8 mouse cellular contexts compared by ENCODE assay signal in the genomic region with DNA sequence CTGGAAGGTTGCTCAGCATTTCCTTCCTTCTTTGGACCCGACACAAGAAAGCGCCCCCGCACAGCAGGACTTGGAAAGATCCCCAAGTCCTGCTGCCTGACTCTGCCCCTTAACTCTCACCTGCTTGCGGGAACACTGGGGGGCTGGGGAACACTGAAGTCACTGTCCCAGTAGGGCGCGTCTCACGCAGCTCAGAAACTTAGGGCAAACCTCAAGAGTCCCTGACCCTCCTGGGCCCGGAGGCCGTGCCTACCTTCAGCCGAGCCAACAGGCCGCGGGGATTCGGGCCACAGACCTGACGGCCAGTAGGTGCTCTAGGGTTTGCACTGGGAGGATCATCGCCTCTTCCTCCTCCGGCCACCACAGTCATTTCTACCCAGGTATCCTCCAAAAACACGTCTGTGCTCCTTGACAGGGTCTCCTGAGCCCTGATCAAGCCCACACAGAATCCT. TPM values are rescaled to one million over a fixed set of nuclear protein-coding genes. Genes with fewer than 3 reads are reported as not detected.
DNase-seq lines count a peak whose midpoint lies in the region; ATAC-seq and TF ChIP-seq lines count a peak whose summit lies in the region.

No protein-coding gene starts in this region.

- no peak for TF ChIP-seq CTCF in left cerebral cortex, adult 2 months (IDR thresholded peaks at IDR 0.05)

- no peak for DNase-seq in left cerebral cortex, adult 2 months (ENCODE audit: extremely low spot score in 1 of 2, low spot score in 2 of 2)
- DNase-seq in left cerebral cortex, postnatal 25 days (ENCODE audit: low spot score in 2 of 2): no peak
- peak; percentile 79 for DNase-seq in intestine, embryonic 14.5 days (ENCODE audit: low spot score)
- no peak for DNase-seq in thymus, postnatal 14 days
- no peak for DNase-seq in right cerebral cortex, postnatal 10 days (ENCODE audit: low spot score in 2 of 2)
- no peak for DNase-seq in gastrocnemius, adult 8-10 months (ENCODE audit: low spot score in 2 of 2)

- ATAC-seq in embryonic facial prominence, embryonic 15.5 days (ENCODE audit: insufficient number of reproducible peaks, low FRiP score, low TSS enrichment, low read depth): no peak
- no peak for ATAC-seq in intestine, embryonic 14.5 days (replicated peaks; ENCODE audit: low FRiP score, low TSS enrichment, low read depth)
- no peak; the same call in 1 of the 2 replicates for ATAC-seq in neural tube, embryonic 13.5 days (ENCODE audit: low read depth)

- intact Hi-C loops in left cerebral cortex, adult 2 months (cut with DNase I): no loop called here
- intact Hi-C loops in left cerebral cortex, postnatal 25 days (cut with DNase I): no loop called here

- H3K9ac ChIP-seq in embryonic facial prominence, embryonic 15.5 days: peak overlapping the region; percentile 79
- peak overlapping the region; percentile 94 for H3K9ac ChIP-seq in intestine, embryonic 14.5 days (ENCODE audit: low read length)
- peak overlapping the region; percentile 70 for H3K9ac ChIP-seq in neural tube, embryonic 13.5 days

- H3K9me3 ChIP-seq in embryonic facial prominence, embryonic 15.5 days (replicated peaks): no peaks in the 10 kb centered on the region
- no peaks in the 10 kb centered on the region for H3K9me3 ChIP-seq in intestine, embryonic 14.5 days (ENCODE audit: control insufficient read depth, low read length)
- no peaks in the 10 kb centered on the region for H3K9me3 ChIP-seq in neural tube, embryonic 13.5 days

- H3K4me2 ChIP-seq in embryonic facial prominence, embryonic 15.5 days (replicated peaks): peak overlapping the region; percentile 59
- peak overlapping the region; percentile 75 for H3K4me2 ChIP-seq in intestine, embryonic 14.5 days (ENCODE audit: low read length)
- peak overlapping the region; percentile 69 for H3K4me2 ChIP-seq in neural tube, embryonic 13.5 days

- H3K4me3 ChIP-seq in left cerebral cortex, adult 2 months: peak overlapping the region; percentile 11; the same call in 1 of the 2 replicates
- H3K4me3 ChIP-seq in embryonic facial prominence, embryonic 15.5 days (replicated peaks): peak overlapping the region; percentile 66
- peak overlapping the region; percentile 93 for H3K4me3 ChIP-seq in intestine, embryonic 14.5 days (ENCODE audit: low read depth, low read length)
- H3K4me3 ChIP-seq in neural tube, embryonic 13.5 days: peak overlapping the region; percentile 51

- peaks cover 37% of the 10 kb centered on the region for H3K4me1 ChIP-seq in embryonic facial prominence, embryonic 15.5 days
- H3K4me1 ChIP-seq in intestine, embryonic 14.5 days (replicated peaks; ENCODE audit: control insufficient read depth, insufficient read depth, low read length): peaks cover 37% of the 10 kb centered on the region
- peaks cover 23% of the 10 kb centered on the region for H3K4me1 ChIP-seq in neural tube, embryonic 13.5 days (replicated peaks)

- WGBS in embryonic facial prominence, embryonic 15.5 days: 5% methylated on average over 17 of the region's 17 CpGs
- 1% methylated on average over 17 of the region's 17 CpGs for WGBS in intestine, embryonic 14.5 days
- WGBS in neural tube, embryonic 13.5 days: 2% methylated on average over 17 of the region's 17 CpGs

- H3K27me3 ChIP-seq in embryonic facial prominence, embryonic 15.5 days: peaks cover 4% of the 10 kb centered on the region; the same call in 1 of the 2 replicates
- H3K27me3 ChIP-seq in intestine, embryonic 14.5 days (replicated peaks; ENCODE audit: control insufficient read depth, insufficient read depth, low read length): no peaks in the 10 kb centered on the region
- peaks cover 47% of the 10 kb centered on the region for H3K27me3 ChIP-seq in neural tube, embryonic 13.5 days

- H3K27ac ChIP-seq in left cerebral cortex, adult 2 months: no peak overlapping the region
- peak overlapping the region; percentile 82 for H3K27ac ChIP-seq in embryonic facial prominence, embryonic 15.5 days (replicated peaks)
- H3K27ac ChIP-seq in intestine, embryonic 14.5 days (ENCODE audit: low read depth): peak overlapping the region; percentile 83
- 0 out of 2 replicates have a peak overlapping the region, but pooled peaks have one; percentile 23 for H3K27ac ChIP-seq in neural tube, embryonic 13.5 days (replicated peaks)

- no peaks in the 10 kb centered on the region for H3K36me3 ChIP-seq in embryonic facial prominence, embryonic 15.5 days
- no peaks in the 10 kb centered on the region for H3K36me3 ChIP-seq in intestine, embryonic 14.5 days (ENCODE audit: control insufficient read depth, insufficient read depth, low read length)
- no peaks in the 10 kb centered on the region for H3K36me3 ChIP-seq in neural tube, embryonic 13.5 days

RNA-seq across cellular contexts. Expression of gene Ror2, which starts 1.2 kb away (rescaled TPM):
- total RNA-seq in left cerebral cortex, adult 2 months (2021): 1 to 10 TPM; 1.0 to 1.4 TPM
- total RNA-seq in left cerebral cortex, postnatal 25 days (2021): 1 to 10 TPM; 1.2 to 1.3 TPM
- 24.0 and 24.6 TPM in 2 replicates for polyA plus RNA-seq in embryonic facial prominence, embryonic 15.5 days (2015; fragmentation: Nextera tagmentation; extraction: Ambion mirVana)
- polyA plus RNA-seq in intestine, embryonic 14.5 days (2014; fragmentation: Nextera tagmentation; extraction: Ambion mirVana): 15.5 and 18.5 TPM in 2 replicates
- 5.3 and 5.4 TPM in 2 replicates for polyA plus RNA-seq in neural tube, embryonic 13.5 days (2015; fragmentation: Nextera tagmentation; extraction: Ambion mirVana)
- under 1 TPM; 0.22 to 0.48 (median 0.45) TPM for total RNA-seq in gastrocnemius, adult 8-10 months (2022)

Comparison
In these comparisons a context has a peak if more than half of its experiments do, and no peak if none do; other contexts are left out.
1. H3K4me3 ChIP-seq: peak in every context shown above with its lines; median percentile 93 in intestine, embryonic 14.5 days; 66 in embryonic facial prominence, embryonic 15.5 days; 51 in neural tube, embryonic 13.5 days; 11 in left cerebral cortex, adult 2 months.